Mouse (Mus musculus): Measurements from ENCODE around the gene Atp8b5. TPM values are rescaled to one million over a fixed set of nuclear protein-coding genes. Genes with fewer than 3 reads are reported as not detected.

Atp8b5 gene
- polyA plus RNA-seq, 1 experiment from 2014 or later = 0.12 TPM

DNA sequence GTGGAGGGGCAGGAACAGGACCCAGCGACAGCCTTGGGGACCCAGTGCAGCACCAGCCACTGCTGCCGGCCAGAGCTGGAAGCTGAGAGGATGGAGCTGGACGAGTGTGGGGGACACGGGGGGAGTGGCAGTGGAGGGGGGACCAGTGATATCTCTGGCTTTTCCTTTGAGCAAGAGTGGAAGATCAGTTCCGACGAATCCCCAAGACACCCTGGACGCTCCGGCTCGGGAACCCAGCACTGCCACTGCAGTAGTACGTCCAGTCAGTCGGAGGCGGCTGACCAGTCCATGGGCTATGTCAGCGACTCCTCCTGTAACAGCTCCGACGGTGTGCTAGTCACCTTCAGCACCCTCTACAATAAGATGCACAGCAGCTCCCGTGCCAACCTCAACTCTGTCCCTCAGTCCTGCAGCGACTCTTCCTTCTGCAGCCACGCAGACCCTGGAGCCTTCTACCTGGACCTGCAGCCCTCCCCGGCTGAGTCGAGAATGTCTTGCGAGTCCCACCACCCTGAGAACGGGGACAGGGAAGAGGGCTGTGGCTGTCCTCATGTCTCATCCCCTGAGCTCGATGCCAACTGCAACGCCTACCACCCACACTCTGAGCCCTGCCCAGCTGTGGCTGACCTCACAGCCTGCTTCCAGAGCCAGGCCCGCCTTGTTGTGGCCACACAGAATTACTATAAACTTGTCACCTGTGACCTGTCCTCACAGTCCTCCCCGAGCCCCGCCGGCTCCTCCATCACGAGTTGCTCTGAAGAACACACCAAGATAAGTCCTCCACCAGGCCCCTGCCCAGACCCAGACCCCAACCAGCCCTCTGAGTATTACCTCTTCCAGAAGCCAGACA, 148.5 kb downstream of the Atp8b5 start:
- WGBS (ENCODE audit: insufficient replicate concordance) = 82% methylated on average over 29 of the region's 29 CpGs
- no peak for ATAC-seq (ENCODE audit: low read depth)
- no peak overlapping the region for H3K9ac ChIP-seq

GRCm38 (mm10) chr4:43416071-43416490, 149.1 kb downstream of the Atp8b5 start:
- Histone ChIP-seq H3K27me3 (no peaks in the 10 kb centered on the region), H3K4me3 (replicated peaks) (no peak overlapping the region), H3K27ac (no peak overlapping the region), H3K9me3 (replicated peaks) (no peaks in the 10 kb centered on the region), H3K36me3 (0 out of 2 replicates have a peak, but pooled peaks cover 7% of the 10 kb centered on the region), H3K9ac (no peak overlapping the region), H3K4me2 (no peak overlapping the region), H3K4me1 (replicated peaks) (peaks cover 22% of the 10 kb centered on the region)
- no peak for DNase-seq
- 84% methylated on average over 22 of the region's 22 CpGs for WGBS (ENCODE audit: insufficient replicate concordance)
- ATAC-seq (ENCODE audit: low read depth) = no peak

More for the DNA sequence above, 148.5 kb downstream of the Atp8b5 start:
- H3K4me1 ChIP-seq (replicated peaks) = peaks cover 22% of the 10 kb centered on the region
- H3K27ac ChIP-seq = no peak overlapping the region
- H3K4me2 ChIP-seq = no peak overlapping the region
- DNase-seq = no peak
- H3K9me3 ChIP-seq (replicated peaks) = no peaks in the 10 kb centered on the region
- no peak overlapping the region for H3K4me3 ChIP-seq (replicated peaks)
- 0 out of 2 replicates have a peak, but pooled peaks cover 7% of the 10 kb centered on the region for H3K36me3 ChIP-seq
- H3K27me3 ChIP-seq = no peaks in the 10 kb centered on the region

GRCm38 (mm10) chr4:43417269-43418062, 150.5 kb downstream of the Atp8b5 start:
- Histone ChIP-seq H3K4me2 (no peak overlapping the region), H3K9me3 (replicated peaks) (no peaks in the 10 kb centered on the region), H3K36me3 (0 out of 2 replicates have a peak, but pooled peaks cover 10% of the 10 kb centered on the region), H3K27ac (peak overlapping the region; percentile 34; the same call in 1 of the 2 replicates), H3K9ac (no peak overlapping the region), H3K27me3 (peaks cover 7% of the 10 kb centered on the region), H3K4me1 (replicated peaks) (peaks cover 24% of the 10 kb centered on the region), H3K4me3 (replicated peaks) (no peak overlapping the region)
- 41% methylated on average over 16 of the region's 16 CpGs for WGBS (ENCODE audit: insufficient replicate concordance)
- peak; percentile 26 for DNase-seq
- ATAC-seq (ENCODE audit: low read depth) = peak; percentile 70

DNA sequence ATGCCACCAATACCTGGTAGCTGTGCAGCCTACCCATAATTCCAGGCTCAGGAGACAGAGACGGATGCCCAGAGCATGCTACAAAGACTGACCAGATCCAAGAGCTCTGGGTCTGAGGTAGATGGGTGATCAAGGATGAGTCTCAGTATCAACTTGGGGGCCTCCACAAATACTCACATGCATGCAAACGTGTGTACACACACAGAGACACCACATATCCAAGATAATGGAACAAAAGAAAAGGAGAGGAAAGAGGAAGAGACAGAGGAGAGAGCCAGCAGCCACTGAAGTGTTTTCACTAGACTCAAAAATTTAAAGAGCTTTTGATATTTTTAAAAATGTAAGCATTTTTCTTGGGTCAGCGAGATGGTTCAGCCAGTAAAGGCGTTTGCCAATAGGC, 151.5 kb downstream of the Atp8b5 start:
- 69% methylated on average over 4 of the region's 4 CpGs for WGBS (ENCODE audit: insufficient replicate concordance)
- no peak overlapping the region for H3K4me3 ChIP-seq (replicated peaks)
- H3K4me2 ChIP-seq = no peak overlapping the region
- H3K4me1 ChIP-seq (replicated peaks) = peaks cover 24% of the 10 kb centered on the region
- H3K9me3 ChIP-seq (replicated peaks) = no peaks in the 10 kb centered on the region
- no peak overlapping the region for H3K9ac ChIP-seq
- ATAC-seq (ENCODE audit: low read depth) (no peak), DNase-seq (no peak)
- H3K27me3 ChIP-seq = peaks cover 14% of the 10 kb centered on the region
- 0 out of 2 replicates have a peak, but pooled peaks cover 14% of the 10 kb centered on the region for H3K36me3 ChIP-seq
- no peak overlapping the region for H3K27ac ChIP-seq

DNA sequence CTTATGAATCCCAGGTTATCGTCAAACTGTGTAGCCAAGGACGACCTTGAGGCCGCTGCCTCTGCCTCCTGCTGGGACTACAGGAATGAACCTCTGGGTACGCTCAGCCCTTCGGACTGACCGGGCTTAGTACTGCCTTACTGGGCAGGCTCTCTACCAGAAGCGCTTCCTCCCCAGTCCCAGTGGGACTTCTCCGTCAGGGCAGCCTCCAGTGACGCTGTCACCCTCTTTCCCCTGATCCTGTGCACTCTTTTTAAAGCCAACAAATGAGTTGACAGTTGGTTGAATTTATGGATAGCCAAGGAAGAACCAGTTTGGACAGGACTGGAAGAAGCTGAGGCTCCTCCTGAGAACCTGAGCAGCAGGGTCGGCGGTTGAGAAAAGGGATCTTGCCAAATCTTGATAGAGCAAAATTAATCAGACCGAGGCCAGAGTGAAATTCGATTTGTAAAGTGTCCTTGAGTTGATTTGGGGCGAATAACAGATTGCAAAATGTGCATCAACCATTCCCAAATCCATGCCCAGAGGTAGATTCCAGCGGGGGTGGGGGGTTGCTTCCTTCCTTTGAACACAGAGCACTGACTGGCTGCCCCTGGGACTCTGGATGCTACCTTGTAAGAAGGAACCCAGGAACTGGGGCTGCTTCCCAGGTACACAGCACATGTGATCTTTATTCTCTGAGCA, 152.2 kb downstream of the Atp8b5 start:
- WGBS (ENCODE audit: insufficient replicate concordance) = 59% methylated on average over 15 of the region's 15 CpGs
- DNase-seq (no peak), ATAC-seq (ENCODE audit: low read depth) (no peak)
- 0 out of 2 replicates have a peak, but pooled peaks cover 14% of the 10 kb centered on the region for H3K36me3 ChIP-seq
- H3K9ac ChIP-seq = no peak overlapping the region
- peaks cover 20% of the 10 kb centered on the region for H3K27me3 ChIP-seq
- no peak overlapping the region for H3K4me2 ChIP-seq
- peaks cover 24% of the 10 kb centered on the region for H3K4me1 ChIP-seq (replicated peaks)
- no peak overlapping the region for H3K27ac ChIP-seq
- H3K4me3 ChIP-seq (replicated peaks) = no peak overlapping the region
- no peaks in the 10 kb centered on the region for H3K9me3 ChIP-seq (replicated peaks)

DNA sequence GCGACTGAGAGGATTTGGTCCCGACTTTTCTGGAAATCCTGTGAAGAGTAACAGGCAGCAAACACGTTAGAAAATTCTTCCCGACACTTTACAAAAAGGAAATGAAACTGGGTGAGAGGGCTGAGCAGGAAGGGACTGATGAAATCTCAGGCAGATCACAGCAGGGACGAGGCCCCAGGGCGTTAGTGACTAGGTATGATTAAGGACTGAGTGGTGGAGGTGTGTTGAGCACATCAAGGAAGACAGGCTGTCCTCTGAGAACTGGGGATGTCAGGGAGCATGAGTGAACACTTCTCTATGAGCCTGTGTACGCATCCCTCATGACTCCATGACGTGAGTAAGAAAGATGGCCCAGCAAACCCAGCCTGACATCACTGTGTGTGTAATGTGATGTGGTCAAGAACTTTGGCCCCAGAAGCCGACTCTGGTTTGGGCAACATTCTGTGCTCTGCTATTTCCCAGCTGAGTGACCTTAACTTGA, 152.9 kb downstream of the Atp8b5 start:
- DNase-seq = no peak
- H3K36me3 ChIP-seq = 0 out of 2 replicates have a peak, but pooled peaks cover 14% of the 10 kb centered on the region
- no peak overlapping the region for H3K9ac ChIP-seq
- H3K27ac ChIP-seq = no peak overlapping the region
- ATAC-seq (ENCODE audit: low read depth) = no peak
- no peak overlapping the region for H3K4me2 ChIP-seq
- peaks cover 24% of the 10 kb centered on the region for H3K4me1 ChIP-seq (replicated peaks)
- no peak overlapping the region for H3K4me3 ChIP-seq (replicated peaks)
- no peaks in the 10 kb centered on the region for H3K9me3 ChIP-seq (replicated peaks)
- 42% methylated on average over 9 of the region's 9 CpGs for WGBS (ENCODE audit: insufficient replicate concordance)
- H3K27me3 ChIP-seq = peaks cover 28% of the 10 kb centered on the region

DNA sequence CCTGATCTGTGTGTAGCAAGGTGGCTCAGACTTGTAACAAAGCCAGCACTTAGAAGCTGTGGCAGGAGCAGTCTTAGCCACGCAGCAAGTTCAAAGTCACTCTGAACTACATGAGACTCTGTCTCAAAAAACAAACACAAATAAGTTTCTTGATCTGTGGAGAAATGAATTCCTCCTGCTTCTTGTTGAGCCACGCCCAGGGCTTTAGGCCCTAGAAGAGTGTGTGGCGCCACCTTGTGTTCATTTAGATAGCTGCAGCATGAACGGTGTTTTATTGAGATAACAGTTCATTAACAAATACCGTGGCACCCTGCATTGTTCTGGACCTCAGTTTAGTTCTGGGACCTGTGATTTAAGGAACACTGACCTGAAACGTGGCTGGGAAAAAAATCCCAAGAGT, 153.3 kb downstream of the Atp8b5 start:
- H3K27ac ChIP-seq = no peak overlapping the region
- 3% methylated on average over 6 of the region's 6 CpGs for WGBS (ENCODE audit: insufficient replicate concordance)
- ATAC-seq (ENCODE audit: low read depth) = no peak

DNA sequence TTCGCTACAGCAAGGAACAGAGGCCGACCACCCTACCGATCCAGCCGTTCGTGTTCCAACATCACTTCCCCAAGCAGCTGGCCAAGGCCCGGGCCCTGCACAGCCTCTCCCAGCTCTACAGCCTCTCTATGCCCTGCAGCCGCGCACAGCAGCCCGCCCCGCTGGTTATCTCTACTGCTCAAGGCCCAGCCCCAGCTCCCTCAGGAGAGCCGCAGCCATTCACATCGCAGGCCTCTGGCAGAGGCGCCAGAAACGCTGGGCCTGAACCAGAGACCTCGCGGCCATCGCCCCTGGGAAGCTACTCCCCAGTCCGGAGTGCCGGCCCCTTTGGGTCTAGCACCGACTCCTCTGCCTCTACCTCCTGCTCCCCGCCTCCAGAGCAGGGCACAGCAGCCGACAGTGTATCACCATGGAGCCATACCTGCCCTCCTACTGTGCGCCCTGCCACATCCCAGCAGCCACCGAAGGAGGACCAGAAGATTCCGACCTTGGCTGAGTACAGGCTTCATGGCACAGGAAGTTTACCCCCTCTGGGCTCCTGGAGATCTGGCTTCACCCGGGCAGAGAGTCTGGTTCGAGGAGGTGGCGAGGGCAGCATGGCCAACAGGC, 154.8 kb downstream of the Atp8b5 start:
- H3K27ac ChIP-seq = no peak overlapping the region
- H3K4me1 ChIP-seq (replicated peaks) = peaks cover 31% of the 10 kb centered on the region
- ATAC-seq (ENCODE audit: low read depth) = peak; percentile 60
- H3K4me2 ChIP-seq = no peak overlapping the region
- H3K4me3 ChIP-seq (replicated peaks) = no peak overlapping the region
- H3K27me3 ChIP-seq = peaks cover 47% of the 10 kb centered on the region
- 0 out of 2 replicates have a peak, but pooled peaks cover 7% of the 10 kb centered on the region for H3K36me3 ChIP-seq
- peak; percentile 38 for DNase-seq
- no peak overlapping the region for H3K9ac ChIP-seq
- 55% methylated on average over 28 of the region's 28 CpGs for WGBS (ENCODE audit: insufficient replicate concordance)
- H3K9me3 ChIP-seq (replicated peaks) = no peaks in the 10 kb centered on the region

More for the DNA sequence above, 153.3 kb downstream of the Atp8b5 start:
- H3K9ac ChIP-seq = no peak overlapping the region
- peak; percentile 56 for DNase-seq
- H3K9me3 ChIP-seq (replicated peaks) = no peaks in the 10 kb centered on the region
- H3K4me2 ChIP-seq = no peak overlapping the region
- 0 out of 2 replicates have a peak, but pooled peaks cover 14% of the 10 kb centered on the region for H3K36me3 ChIP-seq
- H3K4me3 ChIP-seq (replicated peaks) = no peak overlapping the region
- H3K4me1 ChIP-seq (replicated peaks) = peaks cover 27% of the 10 kb centered on the region
- peaks cover 32% of the 10 kb centered on the region for H3K27me3 ChIP-seq
